Mouse (Mus musculus) ES-E14 (cell line): ENCODE measurements at regions not wholly inside any gene's neighbourhood (a gene's known extent, or its start where the extent isn't known, plus 50 kb on each side); places are given as distances from the start of the nearest gene placed in this dataset.

Experiments used
- MAFK ChIP-seq: IDR thresholded peaks from 2 replicates; pipeline ENCODE4 v1.6.1; 2014; ENCODE audit warnings: mild to moderate bottlenecking, low read depth, low read length, inconsistent platforms; ENCODE audit not compliant: insufficient read depth
- ZNF384 ChIP-seq: IDR thresholded peaks from 2 replicates; pipeline ENCODE4 v1.6.1; 2012; ENCODE audit warnings: low read depth, low read length, inconsistent platforms

DNA sequence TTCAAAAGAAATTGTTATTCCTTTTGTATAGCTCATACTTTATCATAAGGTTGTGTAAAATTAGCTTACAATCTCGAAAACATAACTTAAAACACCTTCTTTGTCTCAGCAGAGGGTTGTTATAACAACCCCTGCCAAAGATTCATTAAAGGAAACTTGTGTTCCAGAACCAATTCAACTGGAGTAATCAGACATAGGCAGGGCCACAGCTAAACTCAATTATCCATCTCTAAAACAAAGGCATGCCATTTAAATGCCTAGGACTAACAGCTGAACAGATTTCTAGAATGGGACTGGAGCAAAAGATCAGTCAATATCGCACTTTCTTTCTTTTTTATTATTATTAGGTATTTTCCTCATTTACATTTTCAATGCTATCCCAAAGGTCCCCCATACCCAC, 68.8 kb upstream of the Gbe1 start:
- TF ChIP-seq ZNF384 (no peak), MAFK (no peak)
